Mouse (Mus musculus) stomach, adult 2 months (tissue): ENCODE results near the gene Caskin2. TPM values are rescaled to one million over a fixed set of nuclear protein-coding genes. Genes with fewer than 3 reads are reported as not detected.

Experiments
- polyA plus RNA-seq: library from polyadenylated mRNA; depleted of rRNA; stranded (reverse); fragments of >200 nt; gene quantifications from 2 replicates; pipeline ENCODE4 v1.2.3, GENCODE M21; 2012; rRNA removed

Gene Caskin2
- 26.5 and 26.7 TPM in 2 replicates for polyA plus RNA-seq

DNA sequence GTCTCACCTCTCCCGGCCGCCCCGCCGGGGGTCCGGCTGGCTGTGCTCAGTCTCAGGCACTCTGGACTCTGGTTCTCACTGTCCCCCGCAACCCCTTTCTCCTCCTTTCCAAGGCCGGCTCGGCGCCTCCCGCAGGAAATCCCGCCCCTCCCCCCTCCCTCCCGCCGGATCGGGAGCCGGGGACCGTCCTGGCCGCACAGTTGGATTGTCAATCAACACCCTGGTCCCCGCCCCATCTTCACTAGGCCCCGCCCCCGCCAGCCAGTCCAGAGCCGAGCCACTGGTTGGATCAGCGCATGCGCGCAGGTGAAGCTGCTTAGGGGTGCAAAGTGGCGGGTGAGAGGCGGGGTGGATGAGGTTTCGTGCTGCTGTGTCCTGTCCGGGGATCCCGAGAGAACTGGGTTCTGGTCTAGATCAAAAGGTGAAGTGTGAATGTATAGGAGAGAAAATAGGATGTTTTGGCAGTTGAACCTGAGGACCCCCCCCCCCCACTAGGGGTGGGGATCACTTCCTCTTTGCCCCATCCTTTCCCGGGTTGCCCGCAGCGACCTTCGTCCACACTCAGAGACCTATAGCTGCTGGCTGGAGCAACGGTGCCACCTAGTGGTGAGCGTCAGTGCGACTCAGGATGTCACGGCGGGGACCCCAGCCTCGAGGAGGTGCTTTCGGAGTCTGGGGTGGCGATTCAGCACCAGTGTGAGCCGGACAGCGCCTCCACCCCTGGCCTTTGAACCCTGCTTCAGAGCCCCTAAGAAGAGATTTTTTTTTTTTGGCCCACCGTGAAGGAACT lies at the start of gene Caskin2:
TSS of gene Caskin2 (minus strand) at position 133 of the 790 bp plus-strand sequence.

DNA sequence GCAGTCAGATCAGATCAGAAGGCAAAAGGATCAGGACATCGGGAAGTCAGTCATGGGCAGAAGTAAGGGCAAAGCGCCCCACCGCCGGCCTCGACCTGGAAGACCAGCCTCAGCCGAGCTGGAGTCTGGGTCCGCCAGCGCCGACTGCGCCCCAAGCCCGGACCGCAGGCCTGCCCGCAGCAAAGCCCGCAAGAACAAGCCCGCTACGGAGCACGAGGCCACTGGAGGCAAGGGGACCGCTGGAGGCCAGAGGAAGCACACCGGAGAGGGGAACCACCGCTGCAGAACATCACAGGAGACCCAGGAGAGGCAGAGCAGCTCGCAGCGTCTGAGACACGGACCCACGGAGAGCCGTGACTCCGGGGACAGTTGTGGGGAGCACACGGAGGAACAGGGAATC lies 44.9 kb upstream of the Caskin2 start, which contains the start of gene Myo15b:
TSS of gene Myo15b (plus strand) at position 53 of the 400 bp plus-strand sequence.

DNA sequence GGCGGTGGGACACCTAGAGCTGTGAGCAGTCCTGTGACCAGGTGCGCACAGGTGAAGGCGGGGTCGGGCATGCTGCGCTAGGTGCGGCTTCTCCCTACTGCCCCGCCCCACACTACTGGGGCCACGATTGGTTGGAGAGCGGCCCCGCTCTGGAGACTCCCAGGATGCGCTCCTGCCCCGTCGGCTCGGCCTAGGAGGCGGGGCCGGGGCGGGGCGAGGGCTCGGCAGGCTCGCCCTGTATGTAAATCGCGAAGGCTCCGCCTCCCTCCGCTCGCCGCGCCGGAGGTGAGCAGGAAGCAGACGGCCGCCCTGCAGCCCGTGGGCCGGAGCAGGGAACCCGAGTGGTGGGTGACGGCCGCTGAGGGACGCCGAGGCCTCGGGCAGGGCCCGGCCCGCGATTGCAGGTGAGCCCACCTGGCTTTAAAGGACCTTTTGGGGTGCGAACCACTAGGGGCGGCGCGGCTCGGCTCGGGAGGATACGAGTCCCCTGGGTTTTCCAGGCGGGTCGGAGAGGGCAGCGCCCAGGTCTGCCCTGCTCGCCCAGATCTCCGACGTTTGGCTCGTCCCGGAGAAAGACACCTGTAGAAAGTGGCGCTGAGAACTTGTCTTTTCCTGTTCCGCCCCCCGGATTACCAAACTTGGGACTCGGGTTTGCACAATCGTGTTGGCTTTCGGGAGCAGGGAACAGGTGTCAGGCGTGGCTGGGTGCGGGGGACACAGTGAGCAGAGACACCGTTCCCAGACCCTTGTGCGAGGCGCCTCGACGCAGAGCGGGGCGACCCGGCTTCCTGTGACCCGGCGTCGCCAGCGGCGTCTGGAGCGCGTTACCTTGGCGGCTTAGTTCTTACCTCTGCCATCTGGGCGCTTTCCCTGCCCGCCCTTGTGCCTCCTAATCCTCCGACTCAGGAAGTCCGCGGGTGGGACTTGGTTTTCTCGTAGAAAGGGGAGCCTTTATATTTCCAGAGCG lies 10.6 kb upstream of the Caskin2 start, which contains the start of gene Llgl2:
TSS of gene Llgl2 (plus strand) at position 276 of the 967 bp plus-strand sequence.

DNA sequence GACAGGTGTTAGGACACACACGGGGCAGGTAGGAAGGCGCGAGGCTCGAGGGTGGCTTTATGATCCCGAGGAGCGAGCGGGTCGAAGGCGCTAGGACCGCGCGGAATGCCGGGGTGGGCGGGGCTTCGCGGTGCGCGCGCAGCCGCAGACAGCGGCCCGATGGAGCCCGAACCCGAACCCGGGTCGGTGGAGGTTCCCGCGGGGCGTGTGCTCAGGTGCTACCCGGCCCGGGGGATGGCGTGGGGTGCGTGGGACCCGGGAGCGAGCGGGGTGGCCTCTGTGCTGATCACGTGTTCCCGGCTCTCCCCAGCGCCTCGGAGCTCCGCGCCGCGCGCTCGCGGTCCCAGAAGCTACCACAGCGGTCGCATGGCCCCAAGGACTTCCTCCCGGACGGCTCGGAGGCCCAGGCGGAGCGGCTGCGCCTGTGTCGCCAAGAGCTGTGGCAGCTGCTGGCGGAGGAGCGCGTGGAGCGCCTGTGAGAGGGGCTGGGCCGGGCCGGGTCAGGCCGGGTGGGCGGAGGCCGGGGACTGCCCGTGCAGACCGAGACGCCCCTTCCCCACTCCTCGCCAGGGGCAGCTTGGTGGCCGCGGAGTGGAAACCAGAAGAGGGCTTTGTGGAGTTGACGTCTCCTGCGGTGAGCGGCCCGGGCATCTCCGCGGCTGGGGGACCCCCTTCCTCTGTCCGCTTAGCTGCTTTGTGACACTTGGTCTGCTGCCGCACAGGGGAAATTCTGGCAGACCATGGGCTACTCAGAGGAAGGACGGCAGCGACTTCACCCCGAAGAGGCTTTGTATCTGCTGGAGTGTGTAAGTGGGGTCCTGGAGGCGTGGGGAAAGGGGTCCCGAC lies 1.4 kb upstream of the Caskin2 start, which contains the start of gene Tsen54:
TSS of gene Tsen54 (plus strand) at position 120 of the 846 bp plus-strand sequence.

DNA sequence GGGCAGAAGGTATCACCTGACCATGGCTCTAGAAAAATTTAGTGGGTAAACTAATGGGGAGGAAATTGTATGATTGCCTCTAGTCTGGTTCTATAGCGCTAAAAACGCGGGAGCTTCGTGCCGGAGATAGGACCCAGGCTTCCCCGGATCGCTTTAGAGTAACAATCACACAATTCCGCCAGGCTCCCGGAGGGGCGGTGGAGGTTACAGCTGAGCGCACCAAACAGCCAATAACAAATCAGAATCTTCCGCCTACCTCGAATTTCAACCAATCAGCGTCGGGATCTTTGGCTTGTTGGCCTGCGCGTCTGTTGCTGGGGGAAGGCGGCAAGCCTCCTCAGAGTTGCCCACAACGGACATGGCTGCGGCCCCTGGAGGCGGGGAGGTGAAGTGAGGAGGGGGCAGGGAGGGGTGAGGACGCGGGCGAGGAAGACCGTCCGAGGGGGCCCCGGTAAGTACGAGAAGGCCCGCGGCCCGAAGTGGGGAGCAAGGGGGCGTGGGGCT lies 48.3 kb downstream of the Caskin2 start, which contains the start of gene Tmem94:
TSS of gene Tmem94 (plus strand) at position 331 of the 504 bp plus-strand sequence.

Other genes starting within 250 kb of the Caskin2 start
- gene Nup85, start 249.2 kb downstream of the Caskin2 start, polyA plus RNA-seq: 12.5 and 15.1 TPM in 2 replicates
- 7.9 and 9.3 TPM in 2 replicates for gene Mrps7, start 209.7 kb downstream of the Caskin2 start, polyA plus RNA-seq
- 6.8 and 15.8 TPM in 2 replicates for gene Gga3, start 209.6 kb downstream of the Caskin2 start, polyA plus RNA-seq
- gene Mif4gd, start 200.7 kb downstream of the Caskin2 start, polyA plus RNA-seq: 34.3 and 37.0 TPM in 2 replicates
- 10.9 and 14.6 TPM in 2 replicates for gene Slc25a19, start 185.3 kb downstream of the Caskin2 start, polyA plus RNA-seq
- 14.7 and 17.2 TPM in 2 replicates for gene Grb2, start 105.0 kb downstream of the Caskin2 start, polyA plus RNA-seq
- 43.3 and 44.3 TPM in 2 replicates for gene Tmem94, start 48.2 kb downstream of the Caskin2 start, polyA plus RNA-seq
- 29.9 and 48.0 TPM in 2 replicates for gene Tsen54, start 1.1 kb upstream of the Caskin2 start, polyA plus RNA-seq
- gene Llgl2, start 10.4 kb upstream of the Caskin2 start, polyA plus RNA-seq: 187 and 224 TPM in 2 replicates
- 25.2 and 34.4 TPM in 2 replicates for gene Myo15b, start 44.8 kb upstream of the Caskin2 start, polyA plus RNA-seq
- 2.9 and 4.1 TPM in 2 replicates for gene Smim5, start 86.3 kb upstream of the Caskin2 start, polyA plus RNA-seq
- gene Smim6, start 98.4 kb upstream of the Caskin2 start, polyA plus RNA-seq: 24.8 and 28.5 TPM in 2 replicates
- 13.2 and 13.4 TPM in 2 replicates for gene Sap30bp, start 119.6 kb upstream of the Caskin2 start, polyA plus RNA-seq
- gene Recql5, start 119.8 kb upstream of the Caskin2 start, polyA plus RNA-seq: 9.7 and 12.0 TPM in 2 replicates
- gene Itgb4, start 161.1 kb upstream of the Caskin2 start, polyA plus RNA-seq: 37.3 and 46.8 TPM in 2 replicates
- gene Galk1, start 199.1 kb upstream of the Caskin2 start, polyA plus RNA-seq: 47.5 and 60.9 TPM in 2 replicates
- 64.3 and 74.4 TPM in 2 replicates for gene H3f3b, start 214.3 kb upstream of the Caskin2 start, polyA plus RNA-seq
- gene Unk, start 216.7 kb upstream of the Caskin2 start, polyA plus RNA-seq: 11.0 and 11.8 TPM in 2 replicates